Mouse (Mus musculus) hindbrain, embryonic 14.5 days (tissue): ENCODE data around the gene Otud7a. TPM values are rescaled to one million over a fixed set of nuclear protein-coding genes. Genes with fewer than 3 reads are reported as not detected.
"Not testable (repeated sequence)": the region's sequence is repeated elsewhere in the genome, so short reads cannot be mapped to it uniquely, and the experiment has no call there.

Experiments used
- ATAC-seq: fragments of 200-750 bp; cut with Nextera tagmentation; 2 replicates; pipeline ENCODE4 v1.8.0; 2017; ENCODE audit warnings: moderate number of reproducible peaks, mild to moderate bottlenecking, moderate TSS enrichment, moderate library complexity; ENCODE audit not compliant: low FRiP score
- DNase-seq: peaks from one replicate; pipeline ENCODE4 v3.0.0-alpha.2; 2015; ENCODE audit warnings: low spot score
- H3K27ac ChIP-seq: fragments of 300-500 bp; sonication (generic); 2 replicates; pipeline ENCODE4 v1.5.1; 2014; ENCODE audit warnings: mild to moderate bottlenecking, moderate library complexity
- H3K27me3 ChIP-seq: fragments of 300-500 bp; sonication (generic); 2 replicates; pipeline ENCODE4 v1.6.1; 2014; ENCODE audit warnings: mild to moderate bottlenecking, low read length, mixed read lengths; ENCODE audit not compliant: control insufficient read depth, insufficient read depth
- H3K36me3 ChIP-seq: fragments of 300-500 bp; sonication (generic); replicated peaks from 2 replicates; pipeline ENCODE4 v1.6.1; 2014; ENCODE audit not compliant: control insufficient read depth, insufficient read depth
- H3K4me1 ChIP-seq: fragments of 300-500 bp; sonication (generic); replicated peaks from 2 replicates; pipeline ENCODE4 v1.6.1; 2014; ENCODE audit warnings: antibody characterized with exemption, low read length, mixed read lengths; ENCODE audit not compliant: control insufficient read depth, insufficient read depth
- H3K4me2 ChIP-seq: fragments of 300-500 bp; sonication (generic); replicated peaks from 2 replicates; pipeline ENCODE4 v1.6.1; 2014; ENCODE audit warnings: mild to moderate bottlenecking, moderate library complexity
- H3K4me3 ChIP-seq: fragments of 300-500 bp; sonication (generic); replicated peaks from 2 replicates; pipeline ENCODE4 v1.5.1; 2014; ENCODE audit warnings: mild to moderate bottlenecking, low read length
- H3K9ac ChIP-seq: fragments of 300-500 bp; sonication (generic); 2 replicates; pipeline ENCODE4 v1.6.1; 2014
- H3K9me3 ChIP-seq: fragments of 300-500 bp; sonication (generic); 2 replicates; pipeline ENCODE4 v1.6.1; 2016; ENCODE audit warnings: low read length; ENCODE audit not compliant: control insufficient read depth
- WGBS: fragments of 180-500 bp; shearing (Covaris S2); extraction: QIAGEN DNeasy Blood & Tissue Kit; methylation state at CpG from one replicate; pipeline ENCODE4 v1.1.7; 2014; 5-methylcytosine and 5-hydroxymethylcytosine counted together
- polyA plus RNA-seq: library from polyadenylated mRNA; unstranded; fragments of >200 nt; fragmentation: Nextera tagmentation; extraction: Ambion mirVana; gene quantifications from 2 replicates; pipeline ENCODE4 v1.2.1, GENCODE M21; 2014

Gene Otud7a
- polyA plus RNA-seq, 1 experiment from 2014 or later = 3.7 TPM

DNA sequence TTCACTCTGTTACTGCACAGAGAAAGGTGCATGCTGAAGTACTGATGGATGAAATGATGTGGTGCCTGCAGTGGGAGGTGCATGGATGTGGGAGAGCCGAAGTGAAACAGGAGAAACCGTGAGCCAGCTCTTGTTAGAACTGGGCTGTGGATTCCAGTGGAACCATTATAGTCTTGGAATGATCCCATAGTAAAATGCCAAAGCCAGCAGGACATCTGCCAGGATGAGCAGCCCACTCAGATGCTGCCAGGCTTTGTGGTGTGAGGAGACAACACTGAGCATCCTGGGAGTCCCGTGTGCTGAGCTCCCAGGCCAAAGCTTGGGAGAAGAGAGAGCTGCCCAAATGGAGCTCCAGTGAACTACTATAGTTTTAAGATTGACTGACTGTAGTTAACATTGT lies 220.9 kb downstream of the Otud7a start:
- Histone ChIP-seq H3K27me3 (no peaks in the 10 kb centered on the region), H3K9ac (no peak overlapping the region), H3K4me2 (no peak overlapping the region), H3K4me3 (no peak overlapping the region), H3K4me1 (peaks cover 17% of the 10 kb centered on the region), H3K36me3 (no peaks in the 10 kb centered on the region), H3K27ac (no peak overlapping the region), H3K9me3 (no peaks in the 10 kb centered on the region)
- ATAC-seq (no peak), DNase-seq (no peak)
- 81% methylated on average over 3 of the region's 3 CpGs for WGBS

DNA sequence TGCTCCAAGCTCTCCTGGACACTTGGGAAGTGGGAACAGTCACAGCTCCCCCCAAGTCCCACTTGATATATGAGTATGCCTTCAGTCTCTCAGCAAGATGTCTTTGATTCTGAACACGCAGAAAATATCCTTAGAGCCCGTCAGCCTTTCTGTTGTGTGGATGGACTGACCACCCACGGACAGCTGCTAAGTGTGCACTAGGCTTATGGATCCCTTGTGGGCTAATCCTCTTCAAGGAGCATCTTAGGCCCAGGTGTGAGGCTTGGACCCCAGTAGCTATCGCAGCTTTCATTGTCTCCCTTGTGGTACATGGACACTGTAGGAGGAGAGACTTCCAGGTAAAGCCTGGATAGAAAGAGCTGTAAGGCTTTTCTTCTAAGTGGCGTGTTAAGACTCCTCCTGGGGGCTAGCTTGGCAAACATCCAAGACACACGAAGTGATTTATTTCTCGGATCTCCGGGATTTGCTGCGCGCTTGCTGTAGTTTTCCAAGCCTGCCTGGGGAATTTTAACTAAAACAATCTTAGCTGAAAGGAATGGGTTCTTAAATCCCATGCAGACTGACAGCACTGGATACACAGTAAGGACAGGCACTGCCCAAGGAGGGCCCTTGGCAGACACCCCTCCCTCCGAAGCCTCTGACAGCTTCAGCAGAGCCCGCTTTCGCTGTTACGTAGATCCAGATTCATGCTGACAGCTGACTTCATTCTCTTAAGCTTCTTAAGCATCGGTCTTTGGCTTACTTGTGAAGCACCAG lies 223.6 kb downstream of the Otud7a start:
- 0 out of 2 replicates have a peak overlapping the region, but pooled peaks have one; percentile 41 for H3K9ac ChIP-seq
- ATAC-seq = peak; percentile 64; the same call in 1 of the 2 replicates
- WGBS = 41% methylated on average over 15 of the region's 15 CpGs
- H3K4me3 ChIP-seq = no peak overlapping the region
- no peaks in the 10 kb centered on the region for H3K9me3 ChIP-seq
- no peaks in the 10 kb centered on the region for H3K36me3 ChIP-seq
- H3K4me2 ChIP-seq = peak overlapping the region; percentile 24; the same call in 1 of the 2 replicates
- peak; percentile 74 for DNase-seq
- H3K27me3 ChIP-seq = no peaks in the 10 kb centered on the region
- H3K27ac ChIP-seq = peak overlapping the region; percentile 71
- H3K4me1 ChIP-seq = peaks cover 17% of the 10 kb centered on the region

DNA sequence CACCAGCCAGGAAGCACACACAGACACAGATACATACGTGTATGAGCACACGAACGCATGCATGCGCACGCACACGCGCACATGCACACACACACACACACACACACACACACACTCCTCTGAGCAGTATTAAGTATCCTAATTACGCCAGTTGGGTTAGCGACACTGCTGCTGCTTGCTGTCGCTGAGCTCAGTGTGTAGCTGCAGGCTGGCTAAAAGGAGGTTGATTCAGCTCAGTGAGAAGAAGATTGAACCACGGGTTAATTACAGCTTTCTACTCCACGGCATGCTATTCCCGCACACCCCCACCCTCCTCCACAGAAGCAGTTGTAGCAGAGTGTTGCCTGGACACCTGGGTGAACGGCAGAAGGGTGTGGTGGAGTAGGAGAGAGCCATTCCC lies 224.4 kb downstream of the Otud7a start:
- Histone ChIP-seq H3K9me3 (no peaks in the 10 kb centered on the region), H3K27ac (peak overlapping the region; percentile 71), H3K27me3 (no peaks in the 10 kb centered on the region), H3K36me3 (no peaks in the 10 kb centered on the region), H3K9ac (peak overlapping the region; percentile 24; the same call in 1 of the 2 replicates), H3K4me3 (no peak overlapping the region), H3K4me1 (peaks cover 17% of the 10 kb centered on the region), H3K4me2 (0 out of 2 replicates have a peak overlapping the region, but pooled peaks have one; percentile 0)
- 70% methylated on average over 14 of the region's 14 CpGs for WGBS
- DNase-seq (peak; percentile 40), ATAC-seq (peak; percentile 57)

DNA sequence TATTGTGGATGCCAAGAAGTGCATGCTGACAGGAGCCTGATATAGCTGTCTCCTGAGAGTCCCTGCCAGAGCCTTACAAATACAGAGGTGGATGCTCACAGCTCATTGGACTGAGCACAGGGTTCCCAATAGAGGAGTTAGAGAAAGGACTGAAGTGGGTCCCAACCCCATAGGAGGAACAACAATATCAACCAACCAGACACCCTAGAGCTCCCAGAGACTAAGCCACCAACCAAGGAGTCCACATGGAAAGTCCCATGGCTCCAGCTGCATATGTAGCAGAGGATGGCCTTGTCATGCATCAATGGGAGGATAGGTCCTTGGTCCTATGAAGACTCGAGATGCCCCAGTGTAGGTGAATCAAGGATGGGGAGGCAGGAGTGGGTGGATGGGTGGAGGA lies 226.4 kb downstream of the Otud7a start:
- peaks cover 17% of the 10 kb centered on the region for H3K4me1 ChIP-seq
- H3K4me3 ChIP-seq, H3K36me3 ChIP-seq, H3K9me3 ChIP-seq, ATAC-seq, H3K4me2 ChIP-seq, H3K27ac ChIP-seq, H3K27me3 ChIP-seq, H3K9ac ChIP-seq: not testable (repeated sequence)
- DNase-seq = peak; percentile 11
- WGBS = 95% methylated on average over 1 of the region's 1 CpGs

DNA sequence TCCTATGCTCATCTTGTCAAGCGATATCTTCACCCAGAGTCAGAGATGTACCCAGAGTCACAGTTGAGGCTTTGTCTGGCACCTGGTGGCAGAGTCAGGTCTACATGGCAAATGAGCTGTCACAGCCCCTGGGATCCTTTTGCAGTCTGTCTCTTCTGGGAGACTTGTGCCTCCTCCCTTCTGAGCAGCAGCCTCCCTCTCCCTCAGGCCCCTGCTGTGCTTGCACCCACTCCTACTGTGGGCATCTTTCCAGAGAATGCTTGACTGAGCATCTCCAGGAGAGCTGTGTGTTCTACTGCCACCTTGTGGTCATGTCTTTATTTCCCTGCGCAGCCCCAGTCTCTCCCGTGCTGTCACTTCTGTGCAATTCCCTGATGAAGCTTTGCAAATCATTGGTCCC lies 227.4 kb downstream of the Otud7a start:
- ATAC-seq = peak; percentile 63
- peak; percentile 82 for DNase-seq
- no peak overlapping the region for H3K27ac ChIP-seq

DNA sequence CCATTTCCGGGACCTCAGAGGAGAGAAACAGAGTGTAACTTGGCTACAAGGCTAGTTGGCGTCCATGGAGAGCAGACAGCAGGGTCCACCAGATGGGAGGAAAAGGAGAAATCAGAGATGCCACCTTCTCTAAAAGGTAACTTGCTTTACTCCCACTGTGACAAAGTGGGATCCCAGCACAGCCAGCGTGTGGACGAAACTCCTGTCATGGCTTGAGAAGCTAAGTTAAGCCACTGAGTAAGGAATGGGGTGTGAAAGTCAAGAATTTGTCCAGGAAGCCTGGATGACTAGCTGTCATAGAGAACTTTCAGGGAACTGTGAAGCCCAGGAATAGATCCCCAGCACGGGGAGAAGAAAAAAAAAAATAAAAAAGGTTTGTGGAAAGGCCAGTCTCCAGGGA lies 232.1 kb downstream of the Otud7a start:
- Histone ChIP-seq H3K27ac (no peak overlapping the region), H3K9ac (no peak overlapping the region), H3K4me1 (no peaks in the 10 kb centered on the region), H3K9me3 (no peaks in the 10 kb centered on the region), H3K4me2 (no peak overlapping the region), H3K36me3 (no peaks in the 10 kb centered on the region), H3K27me3 (no peaks in the 10 kb centered on the region), H3K4me3 (no peak overlapping the region)
- 88% methylated on average over 5 of the region's 5 CpGs for WGBS
- ATAC-seq (no peak), DNase-seq (peak; percentile 5)

More for the DNA sequence above, 227.4 kb downstream of the Otud7a start:
- Histone ChIP-seq H3K4me1 (peaks cover 17% of the 10 kb centered on the region), H3K4me2 (no peak overlapping the region), H3K36me3 (no peaks in the 10 kb centered on the region), H3K27me3 (no peaks in the 10 kb centered on the region), H3K9ac (no peak overlapping the region), H3K4me3 (no peak overlapping the region), H3K9me3 (no peaks in the 10 kb centered on the region)
- 21% methylated on average over 3 of the region's 3 CpGs for WGBS

DNA sequence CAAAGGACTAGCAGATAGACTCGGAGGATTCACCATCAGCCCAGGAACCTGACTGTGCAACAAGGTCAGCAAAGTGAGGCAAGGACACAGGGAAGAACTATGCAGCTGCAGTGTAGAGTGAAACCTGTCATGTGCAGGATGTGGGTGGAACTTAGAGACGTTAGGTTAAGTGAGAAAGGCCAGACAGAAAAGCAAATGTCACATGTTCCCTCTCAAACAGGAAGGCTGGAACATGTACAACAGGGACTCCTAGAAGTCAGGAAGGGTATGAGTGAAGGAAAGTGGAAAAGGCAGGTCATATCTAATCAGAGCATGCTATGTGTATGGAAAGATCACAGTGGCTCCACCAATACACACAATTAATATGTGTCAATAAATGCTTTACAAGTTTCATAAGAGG lies 232.6 kb downstream of the Otud7a start:
- Histone ChIP-seq H3K27me3 (no peaks in the 10 kb centered on the region), H3K4me3 (no peak overlapping the region), H3K36me3 (no peaks in the 10 kb centered on the region), H3K4me1 (no peaks in the 10 kb centered on the region), H3K27ac (no peak overlapping the region), H3K4me2 (no peak overlapping the region), H3K9me3 (no peaks in the 10 kb centered on the region), H3K9ac (no peak overlapping the region)
- DNase-seq = no peak
- no peak for ATAC-seq
- 69% methylated on average over 2 of the region's 2 CpGs for WGBS

DNA sequence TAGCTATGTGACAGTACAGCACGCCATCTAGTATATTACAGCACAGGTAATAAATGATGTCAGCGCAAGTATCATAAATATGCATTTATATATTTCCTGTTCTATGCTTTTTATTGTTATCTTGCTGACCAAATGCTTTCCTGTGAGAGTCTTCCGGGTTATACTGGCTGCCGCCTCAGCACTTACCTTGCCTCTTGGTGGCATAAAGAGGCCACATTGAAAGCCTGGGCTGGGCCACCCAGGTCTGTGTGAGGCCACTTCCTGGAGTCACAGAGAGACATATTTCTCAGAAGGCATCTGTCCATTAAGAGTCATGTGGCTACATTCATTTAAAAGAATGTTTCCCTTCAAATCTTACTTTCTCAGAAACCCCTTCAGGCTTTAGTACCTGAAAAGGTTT lies 242.5 kb downstream of the Otud7a start:
- ATAC-seq = no peak
- WGBS = 90% methylated on average over 4 of the region's 4 CpGs
- H3K27ac ChIP-seq = no peak overlapping the region
- no peak overlapping the region for H3K4me3 ChIP-seq
- H3K4me1 ChIP-seq = no peaks in the 10 kb centered on the region
- no peaks in the 10 kb centered on the region for H3K9me3 ChIP-seq
- no peak overlapping the region for H3K9ac ChIP-seq
- H3K36me3 ChIP-seq = no peaks in the 10 kb centered on the region
- no peaks in the 10 kb centered on the region for H3K27me3 ChIP-seq
- no peak overlapping the region for H3K4me2 ChIP-seq
- DNase-seq = peak; percentile 14

DNA sequence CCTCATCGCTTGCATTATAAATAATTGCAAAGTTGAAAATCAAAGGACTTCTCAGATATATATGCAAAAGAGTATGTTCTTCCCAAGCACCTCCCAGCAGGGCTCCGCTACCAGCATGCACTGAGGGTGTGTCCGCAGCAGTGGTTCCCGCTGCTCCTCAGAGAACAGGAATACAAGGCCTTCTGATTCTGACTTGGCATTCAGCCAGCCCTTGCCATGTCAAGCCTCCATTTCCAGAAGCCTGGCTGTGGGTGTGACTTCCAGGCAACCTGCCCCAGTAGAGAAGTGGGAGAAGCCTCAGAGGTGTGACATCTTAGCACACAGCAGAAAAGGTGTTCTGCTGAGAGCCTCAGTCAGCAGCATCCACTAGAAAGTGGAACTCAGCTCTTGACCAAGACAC lies 253.4 kb downstream of the Otud7a start:
- DNase-seq = peak; percentile 14
- ATAC-seq = no peak
- H3K27me3 ChIP-seq = no peaks in the 10 kb centered on the region
- 78% methylated on average over 4 of the region's 4 CpGs for WGBS
- H3K27ac ChIP-seq = no peak overlapping the region
- no peak overlapping the region for H3K9ac ChIP-seq
- H3K36me3 ChIP-seq = no peaks in the 10 kb centered on the region
- no peaks in the 10 kb centered on the region for H3K9me3 ChIP-seq
- no peak overlapping the region for H3K4me3 ChIP-seq
- no peak overlapping the region for H3K4me2 ChIP-seq
- H3K4me1 ChIP-seq = no peaks in the 10 kb centered on the region
